Mouse (Mus musculus): ENCODE measurements around the gene Hgfac. TPM values are rescaled to one million over a fixed set of nuclear protein-coding genes. Genes with fewer than 3 reads are reported as not detected.

Hgfac gene
- polyA plus RNA-seq, 1 experiment = 46.8 TPM

DNA sequence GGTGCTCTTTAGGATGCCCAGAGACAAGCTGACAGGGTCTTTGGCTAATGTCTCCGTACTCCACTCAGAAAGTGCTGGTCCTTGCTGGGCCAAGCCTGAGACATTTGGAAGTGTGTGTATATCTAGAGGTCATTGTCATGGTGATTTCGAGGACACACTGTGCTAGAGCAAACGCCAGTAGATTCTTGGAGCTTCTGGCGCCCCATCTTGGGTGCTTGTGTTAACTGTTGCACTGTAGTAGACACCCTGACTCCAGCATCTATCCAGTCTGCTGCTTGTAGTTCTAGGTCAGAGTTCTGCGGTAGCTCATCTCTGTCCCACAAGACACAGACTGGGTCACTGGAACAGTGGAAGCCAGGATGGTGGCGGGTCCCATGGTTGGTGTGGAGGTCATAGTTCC, 30.5 kb downstream of the Hgfac start:
- no peak overlapping the region for H3K27ac ChIP-seq (ENCODE audit: insufficient read depth, low read depth, low read length)
- no peaks in the 10 kb centered on the region for H3K36me3 ChIP-seq (ENCODE audit: control insufficient read depth, insufficient read depth, low read length)
- no peaks in the 10 kb centered on the region for H3K4me1 ChIP-seq (ENCODE audit: control insufficient read depth, insufficient read depth, low read length)
- WGBS = 95% methylated on average over 6 of the region's 6 CpGs
- H3K4me3 ChIP-seq (ENCODE audit: insufficient read depth, low read depth, low read length) = no peak overlapping the region
- H3K27me3 ChIP-seq (replicated peaks; ENCODE audit: control insufficient read depth, insufficient read depth, low read length) = no peaks in the 10 kb centered on the region
- DNase-seq = no peak
- TF ChIP-seq CTCF (conservative IDR thresholded peaks at IDR 0.05; ENCODE audit: insufficient read depth, insufficient read length, low read depth, low read length) = no peak
- TF ChIP-seq POLR2A (IDR thresholded peaks at IDR 0.05; ENCODE audit: low read depth, low read length) = no peak

DNA sequence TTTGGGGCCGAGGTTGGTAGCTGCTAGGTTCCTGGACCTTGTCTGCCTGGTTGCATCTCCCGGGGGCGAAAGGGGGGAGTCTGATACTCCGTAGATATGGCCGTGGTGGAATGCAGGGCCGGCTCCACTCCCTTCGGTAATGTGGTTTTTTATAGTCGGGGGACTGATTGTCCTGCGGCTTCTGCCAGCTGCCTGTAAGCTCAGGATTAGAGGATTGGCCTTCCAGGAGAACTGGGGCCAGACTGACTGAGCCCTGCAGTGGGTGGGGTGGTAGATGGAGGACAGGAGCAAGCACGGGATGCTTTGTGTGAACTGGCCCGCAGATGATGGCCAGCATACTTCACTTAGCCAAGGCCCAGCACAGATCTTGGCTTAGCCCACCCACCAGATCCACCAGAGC, 31.9 kb downstream of the Hgfac start:
- no peak overlapping the region for H3K27ac ChIP-seq (ENCODE audit: insufficient read depth, low read depth, low read length)
- 82% methylated on average over 11 of the region's 11 CpGs for WGBS

DNA sequence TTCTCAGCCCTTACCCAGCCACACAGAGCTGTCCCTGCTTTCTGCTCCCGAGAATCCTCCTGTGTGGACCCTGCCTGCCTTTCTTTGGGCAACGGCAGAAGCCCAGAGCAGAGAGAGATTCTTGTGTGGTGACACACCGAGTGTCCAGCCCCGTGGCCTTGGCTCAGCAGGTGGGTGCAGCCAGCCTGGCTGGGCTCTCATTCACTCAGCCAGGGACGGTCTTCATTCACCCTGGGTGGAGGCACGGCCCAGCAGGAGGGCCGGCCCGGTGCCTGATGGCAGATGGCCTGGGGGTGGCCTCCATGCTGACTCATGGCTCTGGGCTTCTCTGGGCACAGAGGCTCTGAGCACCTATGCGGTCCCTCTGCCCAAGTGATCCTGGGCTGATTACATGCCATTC, 32.7 kb downstream of the Hgfac start:
- Histone ChIP-seq H3K4me1 (ENCODE audit: control insufficient read depth, insufficient read depth, low read length) (no peaks in the 10 kb centered on the region), H3K27ac (ENCODE audit: insufficient read depth, low read depth, low read length) (no peak overlapping the region), H3K36me3 (ENCODE audit: control insufficient read depth, insufficient read depth, low read length) (no peaks in the 10 kb centered on the region), H3K27me3 (replicated peaks; ENCODE audit: control insufficient read depth, insufficient read depth, low read length) (no peaks in the 10 kb centered on the region), H3K4me3 (ENCODE audit: insufficient read depth, low read depth, low read length) (no peak overlapping the region)
- 80% methylated on average over 9 of the region's 9 CpGs for WGBS
- TF ChIP-seq POLR2A (IDR thresholded peaks at IDR 0.05; ENCODE audit: low read depth, low read length) (no peak), CTCF (conservative IDR thresholded peaks at IDR 0.05; ENCODE audit: insufficient read depth, insufficient read length, low read depth, low read length) (no peak)
- no peak for DNase-seq

More for the DNA sequence above, 31.9 kb downstream of the Hgfac start:
- Histone ChIP-seq H3K27me3 (replicated peaks; ENCODE audit: control insufficient read depth, insufficient read depth, low read length) (no peaks in the 10 kb centered on the region), H3K4me3 (ENCODE audit: insufficient read depth, low read depth, low read length) (no peak overlapping the region), H3K36me3 (ENCODE audit: control insufficient read depth, insufficient read depth, low read length) (no peaks in the 10 kb centered on the region), H3K4me1 (ENCODE audit: control insufficient read depth, insufficient read depth, low read length) (no peaks in the 10 kb centered on the region)
- DNase-seq = no peak
- no peak for TF ChIP-seq CTCF (conservative IDR thresholded peaks at IDR 0.05; ENCODE audit: insufficient read depth, insufficient read length, low read depth, low read length)
- no peak for TF ChIP-seq POLR2A (IDR thresholded peaks at IDR 0.05; ENCODE audit: low read depth, low read length)

DNA sequence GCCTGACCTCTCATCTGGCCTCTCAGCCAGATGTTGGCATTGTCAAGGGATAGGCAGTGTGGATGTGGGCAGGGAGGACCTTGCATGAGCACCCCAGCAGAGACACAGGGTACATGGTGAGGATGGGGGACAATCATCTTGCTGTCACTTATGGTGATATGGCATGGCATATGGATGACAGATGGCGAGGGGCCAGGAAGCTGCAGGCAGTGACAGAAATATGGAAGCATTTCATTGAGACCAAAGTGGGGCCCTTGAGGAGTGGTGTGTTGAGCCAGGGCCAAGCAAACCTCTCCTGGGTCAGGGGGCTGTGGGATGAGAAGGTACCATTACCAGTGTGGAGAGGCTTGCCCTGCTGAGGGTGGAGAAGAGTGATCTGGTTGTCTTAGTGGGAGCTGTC, 35.1 kb downstream of the Hgfac start:
- Histone ChIP-seq H3K36me3 (ENCODE audit: control insufficient read depth, insufficient read depth, low read length) (no peaks in the 10 kb centered on the region), H3K27me3 (replicated peaks; ENCODE audit: control insufficient read depth, insufficient read depth, low read length) (no peaks in the 10 kb centered on the region), H3K4me1 (ENCODE audit: control insufficient read depth, insufficient read depth, low read length) (no peaks in the 10 kb centered on the region), H3K4me3 (ENCODE audit: insufficient read depth, low read depth, low read length) (no peak overlapping the region), H3K27ac (ENCODE audit: insufficient read depth, low read depth, low read length) (no peak overlapping the region)
- WGBS = 96% methylated on average over 1 of the region's 1 CpGs
- no peak for DNase-seq
- no peak for TF ChIP-seq CTCF (conservative IDR thresholded peaks at IDR 0.05; ENCODE audit: insufficient read depth, insufficient read length, low read depth, low read length)
- TF ChIP-seq POLR2A (IDR thresholded peaks at IDR 0.05; ENCODE audit: low read depth, low read length) = no peak

DNA sequence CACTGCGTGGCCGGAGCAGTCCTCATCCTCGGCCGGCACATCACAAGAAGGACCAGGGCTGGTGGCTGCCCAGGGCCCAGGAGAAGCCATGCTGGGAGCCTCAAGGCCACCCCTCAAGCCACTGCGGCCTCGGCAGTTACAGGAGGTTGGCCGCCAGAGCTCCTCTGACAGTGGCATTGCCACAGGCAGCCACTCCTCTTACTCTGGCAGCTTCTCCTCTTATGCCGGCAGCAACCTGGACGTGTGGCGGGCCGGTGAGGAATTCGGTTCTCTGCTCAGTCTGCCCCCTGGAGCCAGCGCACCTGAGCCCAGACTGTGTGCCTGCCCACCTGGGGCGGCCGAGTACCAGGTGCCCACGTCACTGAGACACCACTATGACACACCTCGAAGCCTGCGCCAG, 37.8 kb downstream of the Hgfac start:
- WGBS = 63% methylated on average over 18 of the region's 18 CpGs
- no peak overlapping the region for H3K4me3 ChIP-seq (ENCODE audit: insufficient read depth, low read depth, low read length)
- no peak for DNase-seq

DNA sequence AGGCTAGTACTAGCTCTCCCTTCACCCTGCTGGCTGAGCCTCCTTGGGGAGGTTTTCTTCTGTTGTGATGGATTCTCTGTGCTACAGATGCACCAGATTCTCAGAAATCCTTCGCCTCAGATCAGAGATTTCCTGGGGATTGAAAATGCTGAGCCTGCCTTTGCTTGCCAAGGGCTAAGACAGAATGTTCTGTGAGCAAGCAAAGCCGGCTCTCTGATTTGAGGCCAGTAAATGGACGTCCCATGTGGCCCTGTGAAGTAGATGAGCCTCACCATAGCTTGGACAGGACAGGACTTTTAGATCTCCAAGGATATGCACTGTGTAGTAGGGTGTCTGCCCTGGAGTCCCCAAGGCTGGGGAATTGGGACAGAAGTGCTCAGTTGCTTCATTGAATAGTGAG, 43.6 kb downstream of the Hgfac start:
- no peak for DNase-seq
- 89% methylated on average over 3 of the region's 3 CpGs for WGBS
- TF ChIP-seq POLR2A (IDR thresholded peaks at IDR 0.05; ENCODE audit: low read depth, low read length) = no peak
- TF ChIP-seq CTCF (conservative IDR thresholded peaks at IDR 0.05; ENCODE audit: insufficient read depth, insufficient read length, low read depth, low read length) = no peak
- Histone ChIP-seq H3K27me3 (replicated peaks; ENCODE audit: control insufficient read depth, insufficient read depth, low read length) (no peaks in the 10 kb centered on the region), H3K4me3 (ENCODE audit: insufficient read depth, low read depth, low read length) (no peak overlapping the region), H3K27ac (ENCODE audit: insufficient read depth, low read depth, low read length) (no peak overlapping the region), H3K4me1 (ENCODE audit: control insufficient read depth, insufficient read depth, low read length) (no peaks in the 10 kb centered on the region), H3K36me3 (ENCODE audit: control insufficient read depth, insufficient read depth, low read length) (no peaks in the 10 kb centered on the region)

More for the DNA sequence above, 37.8 kb downstream of the Hgfac start:
- H3K27me3 ChIP-seq (replicated peaks; ENCODE audit: control insufficient read depth, insufficient read depth, low read length) = no peaks in the 10 kb centered on the region
- H3K27ac ChIP-seq (ENCODE audit: insufficient read depth, low read depth, low read length) = no peak overlapping the region
- TF ChIP-seq CTCF (conservative IDR thresholded peaks at IDR 0.05; ENCODE audit: insufficient read depth, insufficient read length, low read depth, low read length) (no peak), POLR2A (IDR thresholded peaks at IDR 0.05; ENCODE audit: low read depth, low read length) (no peak)
- H3K36me3 ChIP-seq (ENCODE audit: control insufficient read depth, insufficient read depth, low read length) = no peaks in the 10 kb centered on the region
- no peaks in the 10 kb centered on the region for H3K4me1 ChIP-seq (ENCODE audit: control insufficient read depth, insufficient read depth, low read length)

DNA sequence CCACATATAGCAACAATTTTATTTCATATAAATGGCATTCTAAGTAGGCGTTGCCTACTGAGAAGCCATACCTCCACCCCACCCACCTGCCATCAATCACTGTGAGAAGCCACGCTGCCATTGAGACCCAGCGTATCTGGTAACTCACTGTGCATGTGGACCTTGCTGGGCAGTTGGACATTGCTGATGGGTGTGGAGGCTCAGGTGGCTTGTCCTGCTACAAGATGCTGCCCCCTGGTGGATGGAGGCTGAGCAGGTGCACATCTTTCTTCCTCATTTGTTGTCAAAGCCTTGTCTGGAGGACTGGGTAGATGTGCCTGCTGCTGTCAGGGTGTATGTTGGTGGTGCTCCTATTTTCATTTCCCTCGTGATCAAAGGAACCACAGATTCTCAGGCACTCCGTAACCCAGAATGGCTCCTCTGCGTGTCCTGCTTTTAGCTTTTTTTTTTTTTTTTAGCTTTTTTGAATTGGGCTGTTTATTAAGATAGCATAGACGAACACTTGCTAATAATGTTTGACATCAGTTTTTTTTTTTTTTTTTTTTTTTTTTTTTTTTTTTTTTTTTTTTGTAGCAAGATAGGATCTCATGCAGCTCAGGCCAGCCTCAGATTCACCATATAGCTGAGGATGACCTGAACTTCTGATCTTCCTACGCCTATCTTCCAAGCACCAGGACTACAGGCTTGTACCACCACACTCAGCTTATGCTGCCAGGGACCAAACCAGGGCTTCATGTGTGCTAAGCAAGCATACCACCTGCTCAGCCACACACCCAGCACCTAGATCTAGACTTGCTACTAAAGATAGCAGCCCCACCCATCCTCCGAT, 47.7 kb downstream of the Hgfac start:
- DNase-seq = peak; percentile 78
- Histone ChIP-seq H3K4me1 (ENCODE audit: control insufficient read depth, insufficient read depth, low read length) (no peaks in the 10 kb centered on the region), H3K27me3 (replicated peaks; ENCODE audit: control insufficient read depth, insufficient read depth, low read length) (no peaks in the 10 kb centered on the region), H3K36me3 (ENCODE audit: control insufficient read depth, insufficient read depth, low read length) (peaks cover 4% of the 10 kb centered on the region), H3K27ac (ENCODE audit: insufficient read depth, low read depth, low read length) (no peak overlapping the region), H3K4me3 (ENCODE audit: insufficient read depth, low read depth, low read length) (no peak overlapping the region)
- TF ChIP-seq CTCF (conservative IDR thresholded peaks at IDR 0.05; ENCODE audit: insufficient read depth, insufficient read length, low read depth, low read length) = peak; percentile 92
- no peak for TF ChIP-seq POLR2A (IDR thresholded peaks at IDR 0.05; ENCODE audit: low read depth, low read length)
- 62% methylated on average over 9 of the region's 9 CpGs for WGBS

Data from kidney, adult 2 months (tissue).